Mouse (Mus musculus): Measurements from ENCODE around the gene Crip2.

- no peak for TF ChIP-seq CTCF (IDR thresholded peaks at IDR 0.05; ENCODE audit: insufficient read depth, low read length)
- no peak for TF ChIP-seq POLR2A (IDR thresholded peaks at IDR 0.05; ENCODE audit: borderline replicate concordance, extremely low read depth, low read depth, low read length)
Observed at GRCm38 (mm10) chr12:113163561-113164006, 23.5 kb downstream of the Crip2 start.
